Mouse (Mus musculus) kidney, postnatal 25 days (tissue): Measurements from ENCODE around the gene Cacna1e.

ENCODE experiments used
- DNase-seq, 2 experiments: peaks; one replicate each; pipeline ENCODE4 v3.0.0; 2021; ENCODE audit warnings: mixed read lengths in 2 of 2

Gene Cacna1e

DNA sequence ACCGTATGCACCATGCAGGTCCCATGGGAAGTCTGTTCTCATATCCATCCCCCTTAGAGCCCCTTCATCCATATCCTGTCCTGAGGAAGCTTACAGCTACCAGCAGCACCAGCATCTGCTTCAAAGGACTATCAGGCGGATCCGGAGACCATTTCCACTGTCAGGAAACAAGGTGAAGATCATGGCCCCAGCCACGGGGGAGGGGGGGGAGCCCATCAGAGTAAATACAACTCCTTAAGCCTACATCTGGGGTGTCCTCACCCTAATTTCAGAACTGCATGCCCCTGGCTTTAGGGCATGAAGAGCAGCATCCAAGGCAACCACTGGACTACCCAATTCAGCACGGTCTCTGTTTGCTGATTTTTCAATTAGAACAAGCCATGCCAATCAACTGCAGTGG is 47.8 kb downstream of the Cacna1e start:
- DNase-seq = no peak

DNA sequence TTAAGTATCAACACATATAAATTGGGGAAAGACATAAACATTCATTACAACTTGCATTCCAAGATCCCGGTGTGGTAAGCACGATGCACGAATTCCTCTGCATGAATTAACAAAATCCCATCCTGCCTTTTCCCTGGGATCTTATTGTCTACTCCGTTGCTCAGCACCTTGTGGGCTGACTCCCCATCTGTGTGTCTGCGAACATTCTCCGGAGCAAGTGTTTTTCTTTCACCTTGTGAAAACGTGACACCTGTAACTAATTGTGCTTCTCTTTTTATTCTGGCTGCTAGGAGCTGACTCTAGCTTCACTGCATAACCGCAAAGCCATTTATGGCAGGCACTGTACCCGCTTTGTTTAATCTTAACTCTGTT is 52.1 kb downstream of the Cacna1e start:
- no peak for DNase-seq

DNA sequence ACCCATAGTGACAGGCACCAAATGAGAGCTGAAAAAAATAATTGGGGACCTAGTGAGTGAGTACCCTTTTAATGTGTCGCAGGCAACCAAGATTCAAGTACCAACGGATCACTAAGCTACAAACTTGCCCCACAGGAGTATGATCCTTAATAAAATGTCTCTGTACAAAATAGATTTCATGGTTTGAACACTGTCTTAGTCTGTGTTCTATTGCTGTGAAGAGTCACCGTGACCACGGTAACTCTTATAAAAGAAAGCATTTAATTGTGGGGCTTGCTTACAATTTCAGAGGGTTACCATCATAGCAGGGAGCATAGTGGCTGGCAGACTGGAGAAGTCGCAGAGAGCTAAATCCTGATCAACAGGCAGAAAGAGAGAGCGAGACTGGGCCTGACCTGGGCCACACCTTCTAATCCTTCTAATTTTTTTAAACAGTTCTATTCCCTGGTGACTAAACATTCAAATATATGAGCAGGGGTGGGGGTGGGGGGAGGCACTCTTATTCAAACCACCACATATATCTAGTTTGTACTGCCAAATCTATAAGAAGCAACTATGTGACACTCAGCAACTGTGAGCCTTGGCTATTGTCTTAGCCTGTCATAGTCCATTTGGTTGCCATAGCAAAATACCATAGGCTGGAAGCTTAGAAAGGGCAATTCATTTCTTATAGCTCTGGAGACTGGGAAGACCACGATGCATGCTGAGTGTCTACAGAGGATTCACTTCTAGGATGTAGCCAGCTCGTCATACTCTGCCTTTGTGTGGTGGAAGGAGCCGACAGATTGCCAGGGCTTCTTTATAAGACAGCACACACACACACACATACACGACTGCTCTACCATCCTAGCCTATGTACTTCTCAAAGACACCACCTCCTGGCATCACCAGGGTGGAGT is 52.8 kb downstream of the Cacna1e start:
- DNase-seq = no peak

DNA sequence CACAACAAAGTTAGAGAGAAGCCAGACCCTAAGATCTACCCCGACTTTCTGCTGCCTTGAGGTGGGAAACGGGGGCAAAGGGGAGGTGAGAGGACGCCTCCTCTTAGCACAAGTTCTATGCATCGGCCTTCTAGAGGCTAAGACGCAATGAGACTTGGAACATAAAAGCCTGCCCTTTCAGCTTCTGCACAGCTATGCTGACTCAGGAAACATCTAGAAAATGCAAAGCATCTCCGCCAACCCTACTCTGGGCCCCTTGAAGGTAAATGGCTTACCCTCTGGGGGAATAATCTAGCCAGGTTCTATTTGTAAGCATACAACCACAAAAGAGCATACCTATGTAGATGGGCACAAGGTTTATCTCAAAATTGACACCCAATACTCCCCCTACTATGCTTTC is 54.2 kb downstream of the Cacna1e start:
- DNase-seq = no peak

DNA sequence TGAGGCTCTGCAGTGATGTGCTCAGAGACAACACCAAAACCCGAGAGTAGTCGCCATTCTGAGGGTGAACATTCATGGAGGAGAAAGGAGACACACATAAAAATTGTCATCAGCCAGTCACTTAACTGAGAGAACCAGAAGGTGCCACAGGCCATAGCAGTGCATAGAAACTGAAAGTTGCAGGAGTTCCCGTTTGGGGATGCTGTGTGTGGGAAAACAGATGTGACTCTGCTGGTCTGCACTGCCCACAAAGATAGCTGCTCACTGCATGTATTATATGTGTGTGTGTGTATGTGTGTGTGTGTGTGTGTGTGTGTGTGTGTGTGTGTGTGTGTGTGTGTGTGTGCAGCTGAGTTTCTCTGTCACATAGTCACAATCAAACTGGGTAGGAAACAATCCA is 61.2 kb downstream of the Cacna1e start:
- no peak for DNase-seq

DNA sequence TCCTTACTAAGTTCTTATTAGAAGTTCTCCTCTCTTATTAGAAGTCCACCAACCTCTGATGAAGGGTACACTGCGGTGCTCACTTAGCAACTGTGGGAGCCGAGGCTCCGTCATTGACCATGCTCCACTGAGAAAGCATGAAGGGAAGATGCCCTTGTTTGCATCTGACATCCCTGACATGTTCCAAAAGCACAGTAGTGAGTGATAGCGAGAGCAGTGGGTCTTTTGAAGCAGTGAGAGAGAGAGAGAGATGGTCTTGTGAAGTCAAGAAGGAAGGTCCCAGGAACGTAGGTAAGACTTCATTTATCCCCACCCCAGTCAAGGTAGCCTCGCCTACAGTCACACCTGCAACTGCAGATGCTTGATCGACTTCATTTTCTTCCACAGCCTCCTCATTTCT is 63.9 kb downstream of the Cacna1e start:
- DNase-seq = no peak

DNA sequence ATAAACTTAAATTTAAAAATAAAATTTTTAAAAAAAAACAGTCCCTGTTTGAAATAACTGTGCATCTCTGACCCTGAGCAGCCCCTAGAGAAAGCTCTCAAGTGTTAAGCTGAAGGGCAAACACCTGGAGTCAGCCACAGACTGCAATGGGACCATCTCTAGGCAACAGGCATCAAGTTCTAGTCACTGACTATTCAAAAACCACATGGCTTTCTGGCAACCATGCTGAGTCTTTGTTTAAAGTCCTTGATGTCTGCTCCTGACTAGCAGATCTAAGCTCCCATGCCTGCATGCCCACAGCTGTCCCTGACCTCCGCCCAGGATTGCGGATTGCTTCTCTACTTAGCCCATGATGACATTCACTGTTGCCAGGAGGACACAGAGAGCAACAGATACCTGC is 64.3 kb downstream of the Cacna1e start:
- DNase-seq = no peak

DNA sequence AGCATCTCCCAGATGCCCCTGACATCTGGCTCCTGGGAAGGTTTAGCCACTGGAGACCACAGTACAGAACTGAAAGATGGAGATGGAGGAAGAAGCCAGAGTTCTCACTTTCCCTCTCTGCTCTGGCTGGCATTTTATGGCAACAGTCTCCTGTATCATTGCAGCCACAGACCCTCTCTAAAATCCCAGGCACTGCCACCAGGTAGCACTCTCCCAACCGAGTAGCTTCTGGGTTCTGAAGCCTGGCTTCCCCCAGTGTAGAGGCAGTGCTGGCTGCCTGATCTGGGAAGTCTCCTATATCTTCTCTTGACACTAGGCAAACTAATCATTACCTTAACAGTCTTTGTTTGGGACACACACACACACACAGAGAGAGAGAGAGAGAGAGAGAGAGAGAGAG is 65.6 kb downstream of the Cacna1e start:
- DNase-seq = no peak

DNA sequence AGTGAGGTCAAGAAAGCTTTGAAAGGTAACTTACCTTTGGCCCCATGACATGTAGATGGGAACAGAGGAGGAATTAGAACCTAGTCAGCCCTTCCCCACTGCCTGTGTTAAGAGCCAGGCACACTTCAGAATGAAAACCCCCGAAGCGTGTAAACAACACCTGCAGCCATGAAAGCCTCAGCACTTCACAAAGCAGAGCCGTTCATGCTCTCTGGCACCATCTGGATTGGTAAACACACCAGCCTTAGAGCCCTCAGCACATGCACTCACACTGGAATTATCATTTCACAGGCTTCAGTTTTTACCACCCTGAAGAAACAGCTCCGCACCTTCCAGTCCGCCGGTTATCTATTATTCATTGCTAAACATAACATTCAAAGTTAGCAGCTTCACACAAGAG is 67.5 kb downstream of the Cacna1e start:
- DNase-seq = no peak

DNA sequence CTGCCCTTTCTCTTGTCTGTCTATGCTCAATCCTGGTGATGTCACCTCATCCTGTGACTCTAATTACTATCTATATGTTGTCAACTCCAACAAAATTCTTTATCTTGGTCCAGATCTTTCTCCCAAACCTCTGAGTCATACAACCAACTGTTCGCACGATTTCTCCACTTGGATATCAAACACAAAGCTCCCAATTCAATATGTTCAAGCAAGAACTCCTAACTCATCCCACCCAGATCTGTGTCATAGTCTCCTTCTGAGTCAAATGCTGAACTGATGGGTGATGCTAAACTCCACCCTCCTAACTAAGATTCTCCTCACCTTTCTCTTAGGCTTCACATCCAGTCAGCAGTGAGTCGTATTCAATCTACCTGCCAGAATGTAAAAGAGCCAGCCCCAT is 68.0 kb downstream of the Cacna1e start:
- no peak for DNase-seq

DNA sequence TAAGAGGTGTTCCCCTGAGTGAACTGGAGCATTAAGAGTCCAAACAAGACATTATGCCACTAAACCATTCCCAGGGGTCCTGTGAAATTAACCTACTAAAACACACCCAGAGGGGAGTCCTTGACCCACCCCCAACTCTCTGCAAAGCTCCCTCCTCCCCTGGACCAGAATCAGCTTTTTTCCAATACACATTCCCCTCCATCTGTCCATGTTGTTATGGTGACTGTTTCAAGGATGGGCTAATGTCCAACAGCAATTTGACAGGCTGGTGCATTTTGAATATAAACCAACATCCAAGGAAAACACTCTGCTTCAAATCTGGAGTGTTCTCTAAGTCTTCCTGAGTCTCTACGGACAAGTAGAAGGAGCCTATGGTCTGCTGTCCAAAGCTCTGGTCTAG is 78.6 kb downstream of the Cacna1e start:
- DNase-seq = no peak

DNA sequence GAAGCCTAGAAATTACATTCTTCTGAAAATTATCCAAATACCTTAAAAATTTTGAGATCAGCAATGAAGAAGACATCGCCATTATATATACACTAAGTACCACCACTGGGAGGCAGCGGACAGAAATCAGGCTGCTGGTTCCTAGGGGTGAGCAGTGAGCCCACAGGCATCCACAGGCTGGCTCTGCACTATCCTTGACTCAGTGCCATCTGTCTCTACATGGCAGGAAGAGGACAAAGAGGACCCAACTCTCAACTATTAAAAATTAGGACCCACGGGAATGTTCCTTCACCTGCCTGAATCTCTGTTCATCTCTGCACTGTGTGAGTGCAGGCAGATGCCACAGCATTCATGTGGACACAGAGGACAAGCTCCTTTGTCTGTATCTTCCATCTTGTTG is 79.3 kb downstream of the Cacna1e start:
- no peak for DNase-seq

DNA sequence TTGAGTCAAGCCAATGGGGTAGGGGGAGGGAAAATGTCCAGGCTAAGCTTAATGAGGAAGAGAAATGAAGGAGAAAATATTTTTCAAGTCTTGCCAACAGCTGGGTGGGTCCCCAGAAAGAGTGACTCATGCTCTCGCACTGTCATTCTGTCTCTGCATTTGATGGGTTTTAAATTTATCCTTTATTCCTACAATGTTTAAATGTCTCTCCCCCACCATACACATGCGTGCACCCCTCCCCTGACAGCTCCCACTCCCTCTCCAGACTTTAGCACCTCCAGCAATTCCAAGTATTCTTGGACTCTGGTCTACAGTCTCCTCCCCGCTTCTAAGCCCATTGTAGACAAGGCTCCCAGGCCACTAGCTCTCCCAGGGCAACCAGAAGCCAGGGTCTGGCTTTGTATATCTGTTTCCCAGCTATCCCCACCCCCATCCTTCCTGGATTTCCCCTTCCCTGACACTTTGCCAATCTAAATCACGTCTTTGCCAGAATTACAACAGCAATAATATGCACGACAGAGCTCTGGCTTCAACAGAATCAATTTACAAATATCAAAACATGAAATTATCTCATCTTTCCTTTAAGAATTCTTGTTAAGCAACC is 81.9 kb downstream of the Cacna1e start:
- no peak for DNase-seq

DNA sequence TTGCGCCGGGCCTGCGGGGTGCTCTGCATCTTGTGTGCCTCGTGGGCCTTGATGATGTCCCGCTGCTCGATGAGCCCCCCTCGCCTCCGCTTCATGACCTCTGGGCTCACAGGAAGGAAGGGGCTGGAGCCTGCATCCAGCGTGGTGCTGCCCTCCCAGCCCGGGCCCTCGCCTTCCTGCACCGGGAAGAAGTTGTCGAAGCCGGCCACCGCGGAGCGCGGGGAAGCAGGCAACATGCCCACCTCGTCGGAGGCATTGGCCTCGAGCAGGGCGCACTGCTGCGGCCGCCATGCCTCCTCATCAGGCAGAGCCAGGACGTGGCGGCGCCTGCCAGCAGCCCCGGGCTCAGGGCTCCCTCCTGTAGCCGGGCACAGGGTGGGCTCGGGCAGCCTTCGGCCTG is 85.0 kb downstream of the Cacna1e start:
- DNase-seq = no peak

DNA sequence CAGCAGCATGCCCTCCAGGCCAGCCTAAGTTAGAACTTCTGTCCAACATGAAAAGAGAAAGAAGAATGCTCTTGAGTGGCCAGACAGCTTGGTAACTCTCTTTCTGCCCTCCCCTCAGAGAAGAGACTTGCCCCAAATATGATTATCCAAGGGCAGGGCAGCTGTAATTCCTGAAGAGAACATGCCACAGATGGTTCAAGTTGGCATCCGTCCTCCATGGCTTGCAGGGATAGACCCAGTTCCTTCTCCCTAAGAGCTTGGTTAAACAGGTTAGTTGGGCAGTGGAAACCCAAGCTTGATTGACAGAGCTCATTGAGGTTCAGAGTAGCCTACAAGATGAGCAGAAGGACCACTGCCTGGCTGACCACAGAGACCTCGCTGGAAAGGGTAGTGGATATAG is 85.5 kb downstream of the Cacna1e start:
- no peak for DNase-seq

DNA sequence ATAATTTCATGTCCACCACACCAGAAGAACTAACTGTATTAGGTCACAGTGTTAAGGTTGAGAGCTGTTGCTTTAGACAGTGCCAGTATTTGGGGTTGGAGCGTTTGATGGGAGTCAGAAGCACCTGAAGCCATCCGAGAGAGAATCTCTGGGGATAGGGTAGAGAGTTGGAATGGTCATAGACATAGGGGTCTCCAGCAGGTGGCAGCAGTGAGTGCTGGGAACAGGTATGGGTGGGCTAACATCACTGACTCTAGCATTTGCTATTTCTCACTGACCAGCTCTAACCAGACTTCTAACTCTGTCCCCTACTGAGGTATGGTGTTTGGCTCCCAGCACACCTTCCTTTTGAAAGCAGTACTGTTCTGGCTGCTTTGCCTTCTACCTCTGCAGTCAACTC is 87.6 kb downstream of the Cacna1e start:
- peak in 1 of 2 experiments; percentile 56 for DNase-seq

DNA sequence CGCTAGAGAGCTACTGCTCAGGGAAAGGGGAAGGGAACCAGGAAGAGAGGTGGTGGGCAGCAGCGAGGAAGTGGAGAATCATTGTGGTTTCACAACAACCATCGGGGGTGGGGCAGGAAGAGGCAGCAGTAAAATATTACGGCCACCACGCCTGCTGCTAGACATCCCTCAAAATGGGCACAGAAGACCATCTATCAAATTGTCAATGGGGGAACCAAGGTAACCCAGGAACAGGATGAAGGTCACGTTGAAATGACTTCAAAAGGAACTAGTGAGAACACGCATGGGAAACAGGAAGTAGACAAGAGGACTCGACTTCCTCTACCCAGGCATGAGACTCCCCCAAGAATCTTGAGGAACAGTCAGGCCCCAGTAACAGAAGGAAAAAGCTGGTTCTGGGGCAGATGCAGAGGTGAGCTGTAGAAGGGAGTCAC is 89.8 kb downstream of the Cacna1e start:
- DNase-seq = no peak

DNA sequence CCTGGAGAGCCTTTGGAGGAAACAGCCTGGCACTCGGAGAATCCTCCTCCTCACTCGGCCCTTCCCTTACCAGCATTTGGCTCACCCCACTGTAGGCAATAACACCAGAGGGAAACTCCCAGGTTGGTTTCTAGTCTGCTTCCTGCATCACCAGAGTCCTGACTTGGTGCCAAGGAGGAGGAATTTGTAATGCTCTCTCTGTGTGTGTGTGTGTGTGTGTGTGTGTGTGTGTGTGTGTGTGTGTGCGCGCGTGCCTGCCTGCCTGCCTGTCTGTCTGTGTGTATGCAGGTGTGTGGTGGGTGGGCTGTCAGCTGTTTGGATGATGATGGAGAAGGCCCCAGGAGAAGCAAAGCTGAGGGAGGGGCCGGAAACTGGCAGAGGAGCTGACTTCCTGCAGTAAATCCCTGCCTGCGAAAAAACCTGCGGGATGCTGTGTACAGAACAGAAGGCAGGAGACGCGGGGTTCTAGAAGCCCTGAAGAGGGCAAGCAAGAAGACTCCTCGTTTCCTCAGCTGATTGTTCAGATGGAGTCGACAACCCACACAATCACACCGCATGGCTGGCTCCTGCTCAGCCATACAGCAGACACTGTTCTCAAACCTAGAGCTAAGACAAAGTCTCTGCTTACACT is 92.6 kb downstream of the Cacna1e start:
- peak; percentile 29 to 46 for DNase-seq

DNA sequence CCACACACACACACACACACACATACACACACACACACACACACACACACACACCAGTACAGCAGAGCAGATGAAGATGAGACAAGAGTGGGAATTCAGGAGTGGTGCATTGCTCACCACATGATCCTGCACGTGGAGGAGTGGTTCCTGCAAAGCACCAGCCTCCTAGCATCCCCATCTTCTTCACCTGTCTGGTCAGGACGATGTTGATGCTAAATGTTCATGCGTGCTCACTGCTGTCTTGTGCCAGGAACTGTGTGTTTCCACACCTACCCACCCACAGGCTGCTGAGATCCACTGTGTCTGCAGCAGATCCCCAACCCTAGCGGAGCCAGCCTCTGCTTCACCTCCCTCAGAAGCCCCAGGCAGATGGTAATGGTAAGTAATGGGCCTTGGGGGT is 95.8 kb downstream of the Cacna1e start:
- DNase-seq = no peak

DNA sequence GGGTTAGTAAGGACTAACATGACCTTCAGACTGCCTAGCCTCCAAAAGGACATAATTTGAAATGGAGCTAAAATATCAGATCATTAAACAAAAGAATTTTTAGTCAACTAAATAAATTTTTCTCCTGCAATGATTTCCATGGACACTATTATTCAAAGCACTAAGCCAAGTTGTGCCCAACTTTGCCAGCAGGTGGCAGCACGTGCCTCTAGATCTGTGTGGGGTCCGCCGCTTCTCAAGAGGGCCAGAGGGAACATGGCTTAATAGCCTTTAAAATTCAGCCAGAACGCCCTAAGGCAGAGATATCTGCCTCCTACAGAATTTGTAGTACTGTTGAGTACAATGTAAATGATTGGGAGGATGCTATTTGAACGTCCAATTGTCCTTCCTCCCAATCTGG is 96.2 kb downstream of the Cacna1e start:
- peak; percentile 46 to 81 for DNase-seq

DNA sequence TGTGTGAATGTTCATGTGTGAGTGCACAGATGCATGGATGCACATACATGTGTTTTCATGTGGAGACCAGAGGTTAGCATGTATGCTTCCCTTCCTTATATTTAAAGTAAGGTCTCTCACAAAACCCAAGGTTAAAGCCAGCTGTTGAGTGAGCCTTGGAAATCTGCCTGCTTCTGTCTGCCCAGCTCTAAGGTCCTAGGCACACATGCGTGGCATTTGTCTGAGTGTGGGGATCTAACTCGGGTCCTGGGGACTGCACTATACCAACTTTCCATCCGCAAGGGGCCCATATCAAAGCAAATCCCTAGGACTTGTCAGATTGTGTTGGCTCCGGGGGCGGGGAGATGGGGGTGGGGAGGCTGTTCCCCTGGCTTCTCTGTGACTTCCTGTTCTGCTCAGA is 96.9 kb downstream of the Cacna1e start:
- no peak for DNase-seq

DNA sequence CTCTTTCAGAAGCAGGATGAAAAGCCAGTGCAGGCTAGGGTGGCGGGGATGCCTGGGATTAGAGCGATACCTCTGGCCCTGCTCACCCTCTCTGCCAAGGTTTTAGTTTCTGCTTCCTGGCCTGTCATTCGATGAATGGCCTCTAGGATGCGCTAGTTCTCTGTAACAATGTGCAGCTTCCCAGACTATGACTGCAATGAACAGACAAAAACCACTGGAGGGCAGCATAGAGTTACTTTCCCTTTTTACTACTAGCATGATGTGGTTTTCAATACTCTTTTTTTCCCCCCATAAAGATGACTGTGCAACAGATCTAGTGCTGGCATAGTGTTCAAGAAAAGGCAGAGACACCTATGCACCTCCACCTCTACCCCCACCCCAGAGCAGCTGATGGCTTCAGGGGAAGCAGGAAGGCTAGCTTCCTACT is 98.0 kb downstream of the Cacna1e start:
- peak; percentile 74 to 87 for DNase-seq

DNA sequence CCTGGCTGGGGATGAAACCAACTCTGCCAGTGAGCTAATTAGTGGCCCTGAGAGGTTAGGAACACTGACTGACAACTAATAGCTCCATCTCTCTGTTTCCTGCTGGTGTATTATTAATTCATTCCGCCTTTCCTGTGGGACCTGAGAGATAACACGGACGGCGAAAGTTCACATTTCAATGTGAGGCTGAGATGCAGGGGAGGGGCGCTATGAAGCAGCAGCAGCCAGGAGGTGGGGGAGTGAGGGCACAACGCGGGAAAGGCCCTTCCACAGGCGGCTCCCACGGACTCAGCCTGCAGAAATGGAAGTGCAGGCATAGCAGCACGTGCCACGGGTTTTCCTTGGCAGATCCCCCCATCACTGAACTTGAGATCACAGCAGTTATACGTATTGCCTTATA is 99.4 kb downstream of the Cacna1e start:
- no peak for DNase-seq

DNA sequence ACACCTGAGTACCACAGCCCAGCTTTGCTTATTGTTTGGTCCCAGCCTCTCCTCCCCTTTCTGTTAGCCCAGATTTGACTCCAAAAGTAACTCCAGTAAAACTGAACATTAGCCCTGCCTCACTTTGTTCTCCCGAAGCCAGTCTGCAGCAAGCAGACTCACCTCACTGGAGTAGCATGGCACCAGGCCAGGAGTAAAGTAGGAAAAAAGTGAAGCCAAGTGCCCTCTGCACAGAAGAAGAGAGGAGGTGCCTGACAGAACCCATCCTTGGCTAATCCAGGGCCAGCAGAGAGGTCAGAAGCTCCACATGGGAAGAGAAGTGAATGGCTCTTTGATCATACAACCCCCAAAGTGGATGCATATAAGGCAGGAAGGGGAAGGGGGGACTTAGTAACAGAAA is 100.8 kb downstream of the Cacna1e start:
- DNase-seq = peak; percentile 63 to 67
